ENCODE assay signal across 8 mouse cellular contexts in genomic region chr11:77348985-77349384, GRCm38 (mm10).
A peak's percentile ranks its signal among the peaks of the same experiment; 100 is the strongest.
DNase-seq lines count a peak whose midpoint lies in the region; ATAC-seq lines count a peak whose summit lies in the region.

No protein-coding gene starts in this region.

- ATAC-seq in kidney, embryonic 15.5 days (replicated peaks; ENCODE audit: low FRiP score): no peak
- ATAC-seq in hindbrain, embryonic 15.5 days (ENCODE audit: low FRiP score, low read depth): no peak
- ATAC-seq in megakaryocyte-erythroid progenitor cell, adult 5-6 weeks (replicated peaks; ENCODE audit: low FRiP score, low TSS enrichment, poor library complexity, severe bottlenecking): 0 out of 2 replicates have a peak, but pooled peaks have one; percentile 40

- H3K27me3 ChIP-seq in kidney, embryonic 15.5 days: 0 out of 2 replicates have a peak, but pooled peaks cover 4% of the 10 kb centered on the region
- H3K27me3 ChIP-seq in hindbrain, embryonic 15.5 days: no peaks in the 10 kb centered on the region

- H3K36me3 ChIP-seq in kidney, embryonic 15.5 days: no peaks in the 10 kb centered on the region
- H3K36me3 ChIP-seq in hindbrain, embryonic 15.5 days: no peaks in the 10 kb centered on the region

- H3K9ac ChIP-seq in kidney, embryonic 15.5 days: no peak overlapping the region
- no peak overlapping the region for H3K9ac ChIP-seq in hindbrain, embryonic 15.5 days

- H3K4me1 ChIP-seq in kidney, embryonic 15.5 days: peaks cover 12% of the 10 kb centered on the region
- H3K4me1 ChIP-seq in hindbrain, embryonic 15.5 days (replicated peaks): peaks cover 15% of the 10 kb centered on the region

- no peak overlapping the region for H3K27ac ChIP-seq in kidney, embryonic 15.5 days
- no peak overlapping the region for H3K27ac ChIP-seq in hindbrain, embryonic 15.5 days (replicated peaks)

- no peak for DNase-seq in kidney, postnatal 4 days
- DNase-seq in adipocyte (ENCODE audit: low spot score): peak; percentile 37
- DNase-seq in right cerebral cortex, adult 18-20 months: no peak
- no peak for DNase-seq in right cerebral cortex, postnatal 14 days
- no peak for DNase-seq in cerebellum, adult 18-20 months

- 31% methylated on average over 6 of the region's 6 CpGs for WGBS in kidney, embryonic 15.5 days
- 41% methylated on average over 6 of the region's 6 CpGs for WGBS in hindbrain, embryonic 15.5 days

- H3K4me3 ChIP-seq in kidney, embryonic 15.5 days (replicated peaks): peak overlapping the region; percentile 66
- H3K4me3 ChIP-seq in hindbrain, embryonic 15.5 days: peak overlapping the region; percentile 61

- peak overlapping the region; percentile 79 for H3K4me2 ChIP-seq in kidney, embryonic 15.5 days
- H3K4me2 ChIP-seq in hindbrain, embryonic 15.5 days: peak overlapping the region; percentile 75

- no peaks in the 10 kb centered on the region for H3K9me3 ChIP-seq in kidney, embryonic 15.5 days (replicated peaks)
- no peaks in the 10 kb centered on the region for H3K9me3 ChIP-seq in hindbrain, embryonic 15.5 days
